Mouse (Mus musculus): ENCODE results near the gene Gm12258.

GRCm38 (mm10) chr11:58870961-58871360, 24.0 kb downstream of the Gm12258 start:
- TF ChIP-seq CTCF (IDR thresholded peaks at IDR 0.05) (no peak), POLR2A (IDR thresholded peaks at IDR 0.05; ENCODE audit: insufficient read depth, low read depth, low read length) (no peak), EP300 (IDR thresholded peaks at IDR 0.05; ENCODE audit: insufficient read depth, low read depth, low read length) (no peak)
